Mouse (Mus musculus): ENCODE data around the gene Plet1. TPM values are rescaled to one million over a fixed set of nuclear protein-coding genes. Genes with fewer than 3 reads are reported as not detected.

Plet1 gene
- total RNA-seq (2014; fragmentation: Nextera tagmentation) (5.2 TPM in 1 of 2 replicates, not detected in the other), total RNA-seq (2017) (not detected in 2 replicates)

GRCm38 (mm10) chr9:50494311-50494710 is at the start of gene Plet1:
Gene Plet1 (plus strand): TSS chr9:50494525.
- no peak for ATAC-seq (replicated peaks; ENCODE audit: poor library complexity, severe bottlenecking)

- ATAC-seq (replicated peaks; ENCODE audit: poor library complexity, severe bottlenecking) = no peak
Observed at GRCm38 (mm10) chr9:50449048-50449447, 45.3 kb upstream of the Plet1 start.

GRCm38 (mm10) chr9:50451456-50452218 is 42.7 kb upstream of the Plet1 start:
- ATAC-seq (replicated peaks; ENCODE audit: poor library complexity, severe bottlenecking) = peak; percentile 84

- peak; percentile 83 for ATAC-seq (replicated peaks; ENCODE audit: poor library complexity, severe bottlenecking)
Observed at GRCm38 (mm10) chr9:50452303-50452775, 42.0 kb upstream of the Plet1 start.

GRCm38 (mm10) chr9:50457596-50457995 is 36.7 kb upstream of the Plet1 start:
- no peak for ATAC-seq (replicated peaks; ENCODE audit: poor library complexity, severe bottlenecking)

GRCm38 (mm10) chr9:50459537-50459936 is 34.8 kb upstream of the Plet1 start:
- ATAC-seq (replicated peaks; ENCODE audit: poor library complexity, severe bottlenecking) = peak; percentile 39

- peak; percentile 93 for ATAC-seq (replicated peaks; ENCODE audit: poor library complexity, severe bottlenecking)
Observed at GRCm38 (mm10) chr9:50462494-50463204, 31.7 kb upstream of the Plet1 start.

- no peak for ATAC-seq (replicated peaks; ENCODE audit: poor library complexity, severe bottlenecking)
Observed at GRCm38 (mm10) chr9:50463205-50463508, 31.2 kb upstream of the Plet1 start.

- peak; percentile 68 for ATAC-seq (replicated peaks; ENCODE audit: poor library complexity, severe bottlenecking)
Observed at GRCm38 (mm10) chr9:50470377-50471100, 23.8 kb upstream of the Plet1 start.

GRCm38 (mm10) chr9:50471181-50471901 is 23.0 kb upstream of the Plet1 start:
- 0 out of 2 replicates have a peak, but pooled peaks have one; percentile 14 for ATAC-seq (replicated peaks; ENCODE audit: poor library complexity, severe bottlenecking)

- no peak for ATAC-seq (replicated peaks; ENCODE audit: poor library complexity, severe bottlenecking)
Observed at GRCm38 (mm10) chr9:50475318-50475717, 19.0 kb upstream of the Plet1 start.

- no peak for ATAC-seq (replicated peaks; ENCODE audit: poor library complexity, severe bottlenecking)
Observed at GRCm38 (mm10) chr9:50475745-50476144, 18.6 kb upstream of the Plet1 start.

GRCm38 (mm10) chr9:50476651-50477050 is 17.7 kb upstream of the Plet1 start:
- no peak for ATAC-seq (replicated peaks; ENCODE audit: poor library complexity, severe bottlenecking)

- no peak for ATAC-seq (replicated peaks; ENCODE audit: poor library complexity, severe bottlenecking)
Observed at GRCm38 (mm10) chr9:50477270-50477669, 17.1 kb upstream of the Plet1 start.

- ATAC-seq (replicated peaks; ENCODE audit: poor library complexity, severe bottlenecking) = peak; percentile 45
Observed at GRCm38 (mm10) chr9:50478826-50479225, 15.5 kb upstream of the Plet1 start.

- peak; percentile 66 for ATAC-seq (replicated peaks; ENCODE audit: poor library complexity, severe bottlenecking)
Observed at GRCm38 (mm10) chr9:50479476-50479875, 14.8 kb upstream of the Plet1 start.

- ATAC-seq (replicated peaks; ENCODE audit: poor library complexity, severe bottlenecking) = peak; percentile 79
Observed at GRCm38 (mm10) chr9:50482743-50483142, 11.6 kb upstream of the Plet1 start.

GRCm38 (mm10) chr9:50485521-50485920 is 8.8 kb upstream of the Plet1 start:
- no peak for ATAC-seq (replicated peaks; ENCODE audit: poor library complexity, severe bottlenecking)

GRCm38 (mm10) chr9:50490836-50491235 is 3.5 kb upstream of the Plet1 start:
- ATAC-seq (replicated peaks; ENCODE audit: poor library complexity, severe bottlenecking) = peak; percentile 36; the same call in 1 of the 2 replicates

GRCm38 (mm10) chr9:50491531-50492045 is 2.7 kb upstream of the Plet1 start:
- no peak for ATAC-seq (replicated peaks; ENCODE audit: poor library complexity, severe bottlenecking)
